Mouse (Mus musculus) c-Kit-positive CD71-positive TER-119-negative erythroid progenitor cells, embryonic 14.5 days (primary cell): ENCODE data around the gene Ush1c.
A peak's percentile ranks its signal among the peaks of the same experiment; 100 is the strongest.
"Not testable (repeated sequence)": the region's sequence is repeated elsewhere in the genome, so short reads cannot be mapped to it uniquely, and the experiment has no call there.

Experiments
- DNase-seq: peaks from one replicate; pipeline ENCODE4 v3.0.0-alpha.2; 2013; ENCODE audit warnings: low read depth

The Ush1c gene

DNA sequence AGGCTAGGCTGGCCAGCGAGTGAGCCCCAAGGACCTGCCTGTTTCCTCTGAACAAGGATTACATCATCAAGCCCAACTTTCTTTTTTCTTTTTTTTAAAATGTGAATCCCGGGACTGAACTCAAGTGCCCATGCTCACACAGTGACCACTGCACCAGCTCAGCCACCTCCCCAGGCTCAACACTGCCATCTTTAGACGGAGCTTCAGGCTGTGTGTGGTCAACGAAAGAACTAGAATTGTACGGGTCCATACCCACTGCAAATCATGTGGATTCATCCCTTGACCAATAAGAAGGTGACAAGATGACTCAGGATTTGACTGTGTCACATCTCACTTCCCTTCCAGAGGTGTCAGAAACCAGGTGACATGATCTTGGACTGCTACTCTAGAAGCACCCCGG, 33.5 kb downstream of the Ush1c start:
- no peak for DNase-seq

DNA sequence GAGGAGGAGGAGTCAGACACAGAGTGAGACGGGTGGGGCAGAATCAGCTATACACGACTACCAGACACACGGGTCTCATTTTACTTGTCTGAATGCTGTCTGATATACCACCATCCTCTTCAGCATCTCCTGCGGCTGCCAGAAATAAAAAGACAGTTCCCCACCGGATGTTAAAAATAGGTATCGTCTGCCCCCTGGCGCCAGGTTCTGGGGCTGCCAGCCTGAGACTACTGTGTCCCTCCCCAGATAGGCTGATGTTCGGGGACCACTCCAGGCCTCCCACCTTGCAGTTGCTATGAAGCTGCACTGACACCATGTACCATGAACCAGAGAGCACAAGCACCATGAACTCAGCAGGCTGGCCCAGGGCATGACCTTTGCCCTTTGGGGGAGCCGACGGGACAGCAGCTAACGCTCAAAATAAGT, 34.2 kb downstream of the Ush1c start:
- no peak for DNase-seq

DNA sequence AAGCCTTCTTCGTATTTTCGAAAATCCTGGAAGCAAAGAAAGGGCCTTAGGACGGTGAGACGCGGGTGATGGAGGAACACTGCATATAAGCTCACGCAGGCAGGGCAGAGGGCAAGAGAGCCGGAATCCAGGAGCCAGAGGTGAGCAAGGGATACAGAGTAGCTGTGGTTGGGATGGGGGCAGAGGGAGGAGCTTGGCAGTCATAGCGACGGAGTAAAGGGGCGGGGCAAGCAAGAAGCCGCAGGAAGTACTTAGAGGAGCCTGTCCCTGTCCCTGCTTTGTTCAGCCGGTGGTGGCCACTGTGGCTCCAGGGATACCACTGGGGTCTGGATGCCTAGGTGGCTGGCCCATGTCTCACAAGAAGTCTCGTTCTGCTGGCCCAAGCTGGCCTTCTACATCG, 36.7 kb downstream of the Ush1c start:
- no peak for DNase-seq

DNA sequence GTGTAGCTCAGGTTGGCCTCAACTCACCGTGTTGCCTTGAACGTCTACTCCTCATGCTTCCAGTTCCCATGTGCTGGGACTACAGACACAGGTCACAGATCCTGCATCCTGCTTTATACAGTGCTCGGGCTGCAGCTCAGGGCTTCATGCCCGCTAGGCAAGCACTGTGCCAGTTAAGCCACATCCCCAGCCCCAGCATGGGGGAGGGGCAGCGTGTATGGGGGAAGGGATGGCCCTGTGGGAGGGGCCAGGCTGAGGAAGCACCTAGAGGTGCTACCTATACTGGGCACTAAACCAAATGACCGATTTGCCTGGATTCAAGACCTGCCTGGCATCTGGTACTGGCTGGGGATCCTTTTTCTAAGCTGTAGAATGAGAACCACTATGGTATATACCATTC, 38.3 kb downstream of the Ush1c start:
- no peak for DNase-seq

DNA sequence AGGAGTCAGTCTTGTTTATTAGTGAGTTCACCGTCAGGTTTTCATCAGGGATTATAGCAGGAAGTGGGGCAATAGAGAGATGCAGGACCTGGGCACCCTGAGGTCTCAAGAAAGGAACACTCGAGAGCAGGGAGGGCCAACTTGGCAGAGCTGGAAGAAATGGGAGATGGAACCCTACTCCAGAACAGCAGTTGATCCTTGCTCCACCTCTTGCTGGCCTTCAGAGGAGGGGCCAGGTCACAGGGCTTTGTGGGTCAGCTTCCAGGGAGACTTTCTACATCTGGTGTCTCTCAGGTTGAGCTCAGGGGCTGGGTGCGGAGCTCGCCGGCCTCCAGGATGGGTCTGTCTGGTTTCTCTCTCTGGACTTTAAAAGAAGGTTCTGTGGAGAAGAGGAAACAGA, 42.9 kb downstream of the Ush1c start:
- DNase-seq = no peak

- DNase-seq = no peak
These were observed 54.1 kb downstream of the Ush1c start for GRCm38 (mm10) chr7:46184232-46184631.

GRCm38 (mm10) chr7:46181590-46181989, 56.7 kb downstream of the Ush1c start:
- peak; percentile 22 for DNase-seq

DNA sequence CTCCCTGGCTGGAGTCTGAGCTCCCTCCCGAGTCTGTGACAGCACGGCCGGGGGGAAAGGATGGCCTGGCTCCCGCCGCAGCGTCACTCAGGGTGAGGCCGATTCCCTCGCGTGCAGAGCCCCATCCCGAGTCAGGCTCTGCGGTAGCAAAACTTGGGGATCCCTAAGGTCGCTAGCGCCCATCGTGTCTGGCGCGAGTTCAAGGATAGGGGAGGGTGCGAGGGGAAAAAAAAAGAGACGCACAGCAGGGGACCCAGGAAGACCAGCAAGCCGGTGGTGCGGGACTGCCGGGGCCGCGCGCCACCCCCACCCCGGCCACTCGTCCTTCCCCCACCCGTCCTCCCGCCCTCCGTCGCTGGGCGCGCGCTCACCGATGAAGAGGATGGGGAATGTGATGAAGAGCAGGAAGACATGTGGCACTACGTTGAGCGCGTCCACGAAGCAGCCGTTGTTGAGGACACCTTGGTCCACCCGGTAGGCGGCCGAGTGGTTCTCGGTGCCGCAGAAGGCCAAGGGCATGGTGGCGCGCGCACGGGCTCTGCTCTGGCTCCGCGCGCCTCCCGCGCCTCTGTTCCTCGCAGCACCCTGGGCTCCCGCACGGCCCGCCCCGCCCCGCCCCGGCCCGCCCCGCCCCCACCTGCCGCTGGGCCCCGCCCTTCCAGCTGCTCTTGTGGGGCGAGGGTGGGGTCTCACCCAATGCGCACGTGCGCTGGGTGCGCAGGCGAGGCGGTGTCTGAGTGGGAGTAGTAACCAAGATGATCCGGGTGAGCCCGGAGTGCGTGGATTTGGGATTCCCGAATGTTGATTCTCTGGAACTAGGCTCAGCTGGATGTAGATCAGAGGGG, 58.6 kb downstream of the Ush1c start, which contains the start of gene Abcc8:
Gene Abcc8, minus strand, starts transcription at position 603 of the 845 bp plus-strand sequence.
- DNase-seq = no peak

DNA sequence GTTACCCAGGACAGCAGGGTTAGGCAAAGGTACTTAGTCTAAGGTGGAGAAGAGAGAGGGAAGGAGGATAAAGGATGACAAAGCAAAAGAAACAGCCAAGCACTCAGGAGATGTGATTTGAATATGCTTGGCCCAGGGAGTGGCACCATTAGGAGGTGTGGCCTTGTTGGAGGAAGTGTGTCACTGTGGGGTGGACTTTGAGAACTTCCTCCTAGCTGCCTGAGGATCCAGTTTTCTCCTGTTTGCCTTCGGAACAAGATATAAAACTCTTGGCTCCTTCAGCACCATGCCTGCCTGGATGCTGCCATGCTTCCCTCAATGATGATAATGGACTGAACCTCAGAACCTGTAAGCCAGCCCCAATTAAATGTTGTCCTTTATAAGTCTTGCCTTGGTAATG, 69.3 kb downstream of the Ush1c start:
- DNase-seq = not testable (repeated sequence)

- no peak for DNase-seq
These were observed 69.9 kb downstream of the Ush1c start for GRCm38 (mm10) chr7:46168402-46168801.

GRCm38 (mm10) chr7:46167901-46168300, 70.4 kb downstream of the Ush1c start:
- DNase-seq = no peak

- no peak for DNase-seq
These were observed 72.4 kb downstream of the Ush1c start for GRCm38 (mm10) chr7:46165876-46166275.

DNA sequence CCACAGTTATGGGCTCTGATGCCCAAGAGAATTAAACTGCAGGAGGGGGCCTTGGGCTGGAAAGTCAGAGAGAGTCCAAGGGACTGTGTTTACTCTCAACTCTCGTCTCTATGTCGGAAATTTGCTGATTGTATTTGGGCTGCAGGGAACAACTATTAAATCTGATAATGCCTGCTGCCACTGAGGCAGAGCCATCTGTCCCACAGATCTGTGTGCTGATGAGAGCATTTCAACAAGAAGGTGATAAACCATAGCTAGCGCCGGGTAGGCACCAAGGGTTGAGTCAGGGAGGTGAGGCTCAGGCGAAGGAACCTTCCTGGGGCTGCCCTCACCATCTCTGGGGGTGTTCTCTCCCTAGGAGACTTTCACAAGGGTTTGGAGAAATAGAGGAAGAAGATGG, 75.6 kb downstream of the Ush1c start:
- no peak for DNase-seq

- DNase-seq = no peak
These were observed 76.1 kb downstream of the Ush1c start for GRCm38 (mm10) chr7:46162132-46162727.

GRCm38 (mm10) chr7:46161615-46162014, 76.7 kb downstream of the Ush1c start:
- no peak for DNase-seq

- no peak for DNase-seq
These were observed 80.6 kb downstream of the Ush1c start for GRCm38 (mm10) chr7:46157746-46158145.

GRCm38 (mm10) chr7:46154498-46155488, 83.5 kb downstream of the Ush1c start:
- DNase-seq = no peak

GRCm38 (mm10) chr7:46152819-46153351, 85.4 kb downstream of the Ush1c start:
- no peak for DNase-seq

GRCm38 (mm10) chr7:46147417-46147816, 90.9 kb downstream of the Ush1c start:
- DNase-seq = no peak

- no peak for DNase-seq
These were observed 91.5 kb downstream of the Ush1c start for GRCm38 (mm10) chr7:46146675-46147308.
